Mouse (Mus musculus) midbrain, postnatal 0 days (tissue): ENCODE measurements at regions not wholly inside any gene's neighbourhood (a gene's known extent, or its start where the extent isn't known, plus 50 kb on each side); places are given as distances from the start of the nearest gene placed in this dataset.

Source experiments
- ATAC-seq: fragments of 200-750 bp; cut with Nextera tagmentation; 2 replicates; pipeline ENCODE4 v1.8.0; 2017; ENCODE audit warnings: moderate number of reproducible peaks, mild to moderate bottlenecking, moderate TSS enrichment, moderate library complexity; ENCODE audit not compliant: low FRiP score
- DNase-seq: peaks from one replicate; pipeline ENCODE4 v3.0.0-alpha.2; 2015; ENCODE audit warnings: low spot score
- H3K27ac ChIP-seq: fragments of 300-500 bp; sonication (generic); 2 replicates; pipeline ENCODE4 v1.5.1; 2014; ENCODE audit warnings: low read depth, mild to moderate bottlenecking, low read length, mixed read lengths
- H3K27me3 ChIP-seq: fragments of 300-500 bp; sonication (generic); 2 replicates; pipeline ENCODE4 v1.6.1; 2014; ENCODE audit warnings: low read length, control low read depth, mixed read lengths; ENCODE audit not compliant: insufficient read depth
- H3K36me3 ChIP-seq: fragments of 300-500 bp; sonication (generic); 2 replicates; pipeline ENCODE4 v1.6.1; 2014; ENCODE audit warnings: low read length, control low read depth, mixed read lengths; ENCODE audit not compliant: insufficient read depth
- H3K4me1 ChIP-seq: fragments of 300-500 bp; sonication (generic); 2 replicates; pipeline ENCODE4 v1.6.1; 2014; ENCODE audit warnings: mild to moderate bottlenecking, control low read depth, antibody characterized with exemption, low read length, mixed read lengths; ENCODE audit not compliant: insufficient read depth
- H3K4me2 ChIP-seq: fragments of 300-500 bp; sonication (generic); 2 replicates; pipeline ENCODE4 v1.6.1; 2014; ENCODE audit warnings: low read depth, mild to moderate bottlenecking, low read length, mixed read lengths; ENCODE audit not compliant: poor library complexity, severe bottlenecking
- H3K4me3 ChIP-seq: fragments of 300-500 bp; sonication (generic); 2 replicates; pipeline ENCODE4 v1.5.1; 2014; ENCODE audit warnings: low read depth, mild to moderate bottlenecking, low read length, moderate library complexity
- H3K9ac ChIP-seq: fragments of 300-500 bp; sonication (generic); replicated peaks from 2 replicates; pipeline ENCODE4 v1.6.1; 2014; ENCODE audit warnings: mild to moderate bottlenecking, low read length, moderate library complexity, mixed read lengths; ENCODE audit not compliant: poor library complexity, severe bottlenecking
- H3K9me3 ChIP-seq: fragments of 300-500 bp; sonication (generic); 2 replicates; pipeline ENCODE4 v1.6.1; 2016; ENCODE audit warnings: low read length, control low read depth
- CTCF ChIP-seq: IDR thresholded peaks from 2 replicates; pipeline ENCODE4 v1.5.1; 2016; ENCODE audit warnings: antibody characterized with exemption, mild to moderate bottlenecking
- WGBS: fragments of 180-500 bp; shearing (Covaris S2); extraction: QIAGEN DNeasy Blood & Tissue Kit; methylation state at CpG from one replicate; pipeline ENCODE4 v1.1.7; 2014; 5-methylcytosine and 5-hydroxymethylcytosine counted together

- no peaks in the 10 kb centered on the region for H3K9me3 ChIP-seq
- peaks cover 16% of the 10 kb centered on the region for H3K4me1 ChIP-seq
- no peak overlapping the region for H3K4me2 ChIP-seq
- H3K9ac ChIP-seq: no peak overlapping the region
- H3K27ac ChIP-seq: 0 out of 2 replicates have a peak overlapping the region, but pooled peaks have one; percentile 52
- no peaks in the 10 kb centered on the region for H3K36me3 ChIP-seq
- DNase-seq (no peak), ATAC-seq (no peak)
- H3K4me3 ChIP-seq: no peak overlapping the region
- WGBS: 34% methylated on average over 7 of the region's 7 CpGs
- no peak for TF ChIP-seq CTCF
- no peaks in the 10 kb centered on the region for H3K27me3 ChIP-seq
Observed at GRCm38 (mm10) chr5:111648481-111648880, 85.2 kb upstream of the Gm26897 start.

- H3K4me3 ChIP-seq: no peak overlapping the region
- H3K9me3 ChIP-seq: no peaks in the 10 kb centered on the region
- H3K4me2 ChIP-seq: no peak overlapping the region
- no peak overlapping the region for H3K27ac ChIP-seq
- ATAC-seq (peak; percentile 75), DNase-seq (peak; percentile 84)
- no peak overlapping the region for H3K9ac ChIP-seq
- TF ChIP-seq CTCF: no peak
- 6% methylated on average over 10 of the region's 10 CpGs for WGBS
- H3K27me3 ChIP-seq: no peaks in the 10 kb centered on the region
- peaks cover 16% of the 10 kb centered on the region for H3K4me1 ChIP-seq
- H3K36me3 ChIP-seq: no peaks in the 10 kb centered on the region
Observed at GRCm38 (mm10) chr5:111649012-111649411, 84.7 kb upstream of the Gm26897 start.

GRCm38 (mm10) chr5:111652472-111652871 is 81.3 kb upstream of the Gm26897 start:
- no peak overlapping the region for H3K4me3 ChIP-seq
- 23% methylated on average over 2 of the region's 2 CpGs for WGBS
- no peaks in the 10 kb centered on the region for H3K27me3 ChIP-seq
- DNase-seq: no peak
- no peak overlapping the region for H3K9ac ChIP-seq
- H3K4me2 ChIP-seq: no peak overlapping the region
- H3K4me1 ChIP-seq: peaks cover 16% of the 10 kb centered on the region
- no peaks in the 10 kb centered on the region for H3K9me3 ChIP-seq
- TF ChIP-seq CTCF: no peak
- H3K27ac ChIP-seq: no peak overlapping the region
- ATAC-seq: no peak
- no peaks in the 10 kb centered on the region for H3K36me3 ChIP-seq

GRCm38 (mm10) chr5:111656436-111656835 is 77.3 kb upstream of the Gm26897 start:
- H3K4me1 ChIP-seq: peaks cover 20% of the 10 kb centered on the region
- H3K9ac ChIP-seq: no peak overlapping the region
- no peak overlapping the region for H3K4me2 ChIP-seq
- H3K36me3 ChIP-seq: no peaks in the 10 kb centered on the region
- H3K9me3 ChIP-seq: no peaks in the 10 kb centered on the region
- no peak overlapping the region for H3K27ac ChIP-seq
- ATAC-seq (no peak), DNase-seq (no peak)
- no peaks in the 10 kb centered on the region for H3K27me3 ChIP-seq
- no peak for TF ChIP-seq CTCF
- 87% methylated on average over 2 of the region's 2 CpGs for WGBS
- H3K4me3 ChIP-seq: no peak overlapping the region

- Histone ChIP-seq H3K9me3 (no peaks in the 10 kb centered on the region), H3K4me1 (peaks cover 18% of the 10 kb centered on the region), H3K27me3 (no peaks in the 10 kb centered on the region), H3K36me3 (no peaks in the 10 kb centered on the region), H3K27ac (no peak overlapping the region), H3K4me3 (no peak overlapping the region), H3K4me2 (no peak overlapping the region), H3K9ac (no peak overlapping the region)
- DNase-seq (no peak), ATAC-seq (no peak)
- 61% methylated on average over 3 of the region's 3 CpGs for WGBS
- 0 out of 2 replicates have a peak, but pooled peaks have one; percentile 5 for TF ChIP-seq CTCF
Observed at GRCm38 (mm10) chr5:111657759-111658429, 75.8 kb upstream of the Gm26897 start.

- WGBS: 59% methylated on average over 3 of the region's 3 CpGs
- H3K4me3 ChIP-seq: no peak overlapping the region
- H3K36me3 ChIP-seq: no peaks in the 10 kb centered on the region
- no peaks in the 10 kb centered on the region for H3K9me3 ChIP-seq
- ATAC-seq (no peak), DNase-seq (peak; percentile 49)
- TF ChIP-seq CTCF: no peak; the same call in 1 of the 2 replicates
- peaks cover 18% of the 10 kb centered on the region for H3K4me1 ChIP-seq
- no peak overlapping the region for H3K27ac ChIP-seq
- no peaks in the 10 kb centered on the region for H3K27me3 ChIP-seq
- no peak overlapping the region for H3K4me2 ChIP-seq
- no peak overlapping the region for H3K9ac ChIP-seq
Observed at GRCm38 (mm10) chr5:111659229-111659628, 74.5 kb upstream of the Gm26897 start.
